Mouse (Mus musculus): ENCODE data around the gene Esp36.
"Not testable (repeated sequence)": the region's sequence is repeated elsewhere in the genome, so short reads cannot be mapped to it uniquely, and the experiment has no call there.

Esp36 gene

DNA sequence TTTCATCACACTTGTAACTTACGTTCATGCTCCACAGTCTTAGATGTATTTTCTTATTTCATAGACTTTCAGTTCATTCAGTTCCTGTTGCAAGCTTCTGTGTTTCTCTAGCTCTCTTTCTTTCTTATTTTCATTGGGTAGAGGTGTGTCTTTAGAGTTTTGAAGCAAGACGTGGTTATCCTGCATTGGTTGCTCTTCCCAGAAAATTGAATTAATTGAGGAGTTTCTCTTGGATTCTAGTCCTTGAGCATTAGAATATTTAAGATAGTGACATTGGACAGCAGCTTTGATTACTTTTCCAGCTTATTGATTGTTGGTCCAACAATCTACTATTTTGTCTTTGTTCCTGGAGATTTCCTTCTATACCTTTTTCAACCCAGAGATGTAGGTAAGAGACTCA, at the start of gene Esp36:
Esp36 (minus strand) TSS at position 101 of the 400 bp plus-strand sequence.
- in situ Hi-C loops (cut with MboI, MseI), result no loop called here

- in situ Hi-C loops (cut with MboI, MseI), result not testable (repeated sequence)
Measured at GRCm38 (mm10) chr17:38456206-38456605, 36.2 kb upstream of the Esp36 start.

DNA sequence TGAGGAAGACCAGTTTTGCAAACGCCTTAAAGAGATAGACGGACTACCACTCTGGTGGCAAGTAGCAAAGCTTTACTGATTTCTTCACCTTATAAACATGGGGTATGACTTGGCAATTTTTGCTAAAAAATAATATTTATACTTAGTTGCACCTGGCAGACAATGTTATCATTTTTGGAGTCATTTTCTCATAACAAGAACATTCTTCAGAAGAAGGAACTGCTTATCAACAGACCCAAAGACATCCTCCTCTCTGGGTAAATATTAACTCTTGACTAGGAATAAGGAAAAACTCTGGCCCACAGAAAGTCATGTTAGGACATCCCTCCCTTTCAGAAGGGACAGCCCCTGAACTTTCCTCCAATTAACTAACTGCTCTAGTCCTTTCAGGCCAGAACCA, 30.7 kb upstream of the Esp36 start:
- in situ Hi-C loops (cut with MboI, MseI), result no loop called here

- in situ Hi-C loops (cut with MboI, MseI), result no loop called here
Measured at GRCm38 (mm10) chr17:38406135-38406534, 13.8 kb downstream of the Esp36 start.

GRCm38 (mm10) chr17:38391821-38392220, 28.2 kb downstream of the Esp36 start:
- in situ Hi-C loops (cut with MboI, MseI), result no loop called here
